Mouse (Mus musculus) bone marrow macrophage, adult 2 months (primary cell): ENCODE results near the gene Rasgrp1.

Experiments
- CTCF ChIP-seq: IDR thresholded peaks from 2 replicates; pipeline ENCODE4 v1.5.1; 2012; ENCODE audit warnings: low read depth, mild to moderate bottlenecking, low read length, moderate library complexity
- POLR2A ChIP-seq: IDR thresholded peaks from 2 replicates; pipeline ENCODE4 v1.6.1; 2012; ENCODE audit warnings: mild to moderate bottlenecking, low read depth, low read length, borderline replicate concordance

DNA sequence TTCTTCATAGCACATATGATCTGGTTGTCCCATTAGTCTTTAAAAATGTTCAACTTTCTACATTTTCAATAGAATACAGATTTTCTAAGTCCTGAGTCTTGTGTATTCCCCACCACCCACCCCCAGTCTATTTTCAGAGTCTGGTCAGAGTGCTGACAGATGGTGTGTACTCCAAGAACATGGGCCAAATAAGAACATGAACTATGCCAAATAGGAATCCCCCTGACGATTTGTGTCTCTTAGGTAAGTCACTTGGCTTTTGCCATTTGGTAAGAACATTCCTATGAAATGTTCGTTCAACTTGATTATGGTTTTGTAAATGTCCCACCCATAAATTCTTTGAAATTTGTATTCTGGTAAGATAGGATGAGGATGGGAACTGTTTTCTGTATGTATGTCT, 33.8 kb downstream of the Rasgrp1 start:
- TF ChIP-seq CTCF, result no peak
- no peak for TF ChIP-seq POLR2A
